Mouse (Mus musculus): ENCODE measurements at regions not wholly inside any gene's neighbourhood (a gene's known extent, or its start where the extent isn't known, plus 50 kb on each side); places are given as distances from the start of the nearest gene placed in this dataset.

DNA sequence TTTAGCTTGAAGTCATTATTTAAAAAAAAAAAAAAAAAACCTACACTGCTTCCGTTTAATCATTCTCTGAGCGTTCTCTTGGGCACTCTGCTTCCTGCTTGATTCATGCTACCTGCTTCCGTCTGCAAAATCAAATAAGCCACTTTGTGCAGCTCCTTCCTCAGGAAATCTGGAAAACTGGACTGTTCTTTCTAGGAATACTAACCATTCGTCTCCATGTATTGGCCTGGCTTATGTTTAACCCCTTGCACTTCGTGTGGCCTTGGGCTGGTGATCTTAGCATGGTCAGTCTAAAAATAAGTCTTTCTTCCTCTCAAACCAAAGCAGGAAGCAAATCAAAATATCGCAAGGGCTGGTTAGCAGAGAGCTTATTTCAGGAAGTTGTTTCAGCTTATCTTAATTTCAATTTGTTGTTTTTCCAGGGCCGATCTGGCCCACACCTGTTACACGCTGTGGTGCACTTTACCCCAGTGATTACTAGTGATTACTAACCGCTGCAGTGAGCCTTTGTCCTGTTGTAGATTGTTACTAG lies 68.5 kb upstream of the Lcorl start:
- CTCF ChIA-PET = interaction anchor here (0.7 to 0.8 kb wide), 2 partner anchors 16 to 402 kb away, joined by 3 read pairs; no protein-coding TSS in a partner anchor
- H3K27me3 ChIP-seq = peaks cover 48% of the 10 kb centered on the region
- ATAC-seq = no peak
- in situ Hi-C loops (cut with MboI; ENCODE audit: low pct_unique_long_range_greater_than_20kb) = no loop called here
- no peak for DNase-seq (ENCODE audit: low read depth, low spot score)
- POLR2A ChIA-PET = interaction anchor here (0.7 kb wide), 1 partner anchor 22 kb away, joined by 3 read pairs; no protein-coding TSS in a partner anchor
- no peak for TF ChIP-seq CTCF (IDR thresholded peaks at IDR 0.05)

DNA sequence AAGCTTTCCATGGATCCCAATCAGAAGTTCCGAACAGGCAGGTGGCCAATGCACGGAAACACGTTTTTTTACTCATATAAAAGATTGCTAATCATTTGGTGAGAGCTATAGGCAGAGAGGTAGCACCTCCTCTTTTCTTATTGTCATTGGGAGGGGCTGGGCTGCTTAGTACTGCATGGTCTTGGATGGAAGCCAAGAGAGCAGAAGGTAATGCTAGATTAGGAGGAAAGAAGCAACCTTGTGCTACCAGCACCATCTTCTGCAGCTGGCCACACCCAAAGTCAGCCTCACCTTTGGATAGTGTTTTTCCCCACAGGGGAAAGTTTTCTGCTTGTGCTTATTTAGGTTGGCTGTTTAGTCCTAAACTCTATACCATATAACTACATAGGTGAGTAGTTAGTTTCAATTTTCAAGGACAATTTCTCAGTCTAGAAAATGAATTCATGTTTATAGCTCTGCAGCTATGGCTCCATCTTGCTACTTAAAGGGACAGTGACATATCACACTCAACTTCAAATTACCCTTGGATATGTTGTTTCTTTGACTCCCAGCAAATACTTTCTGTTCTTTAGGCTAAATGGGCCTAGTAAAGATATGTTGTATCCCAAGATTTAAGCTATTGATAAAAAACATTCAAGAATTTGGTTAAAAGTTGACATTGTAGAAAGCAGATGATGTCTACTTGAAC lies 66.6 kb upstream of the Lcorl start:
- TF ChIP-seq CTCF (IDR thresholded peaks at IDR 0.05) = no peak
- no peak for DNase-seq (ENCODE audit: low read depth, low spot score)
- ChIA-PET CTCF (interaction anchor here (0.8 kb wide), 1 partner anchor 17 kb away, joined by 3 read pairs; no protein-coding TSS in a partner anchor), POLR2A (no interaction called here)
- peaks cover 46% of the 10 kb centered on the region for H3K27me3 ChIP-seq
- ATAC-seq = no peak
- in situ Hi-C loops (cut with MboI; ENCODE audit: low pct_unique_long_range_greater_than_20kb) = no loop called here

Measured in Patski (cell line).